Mouse (Mus musculus): Measurements from ENCODE around the gene Scarb2. TPM values are rescaled to one million over a fixed set of nuclear protein-coding genes. Genes with fewer than 3 reads are reported as not detected.
A peak's percentile ranks its signal among the peaks of the same experiment; 100 is the strongest.

Scarb2 gene
- polyA plus RNA-seq, 1 experiment = 4.8 TPM

- peaks cover 23% of the 10 kb centered on the region for H3K4me1 ChIP-seq
- TF ChIP-seq FLI1 (IDR thresholded peaks at IDR 0.05; ENCODE audit: low read length) = no peak
- TF ChIP-seq GATA1 (IDR thresholded peaks at IDR 0.05; ENCODE audit: borderline replicate concordance, low read length) = no peak
- no peaks in the 10 kb centered on the region for H3K27me3 ChIP-seq (replicated peaks)
- H3K9me3 ChIP-seq = peaks cover 8% of the 10 kb centered on the region
- H3K36me3 ChIP-seq (replicated peaks; ENCODE audit: low read length) = no peaks in the 10 kb centered on the region
- H3K4me3 ChIP-seq (replicated peaks) = peak overlapping the region; percentile 23
These were observed 4.6 kb upstream of the Scarb2 start for GRCm38 (mm10) chr5:92511256-92511655.

- Histone ChIP-seq H3K9me3 (peaks cover 8% of the 10 kb centered on the region), H3K4me3 (replicated peaks) (peak overlapping the region; percentile 31), H3K4me1 (peaks cover 39% of the 10 kb centered on the region), H3K36me3 (replicated peaks; ENCODE audit: low read length) (no peaks in the 10 kb centered on the region), H3K27me3 (replicated peaks) (no peaks in the 10 kb centered on the region)
- TF ChIP-seq GATA1 (IDR thresholded peaks at IDR 0.05; ENCODE audit: borderline replicate concordance, low read length) (no peak), FLI1 (IDR thresholded peaks at IDR 0.05; ENCODE audit: low read length) (no peak)
These were observed 2.2 kb upstream of the Scarb2 start for GRCm38 (mm10) chr5:92508853-92509252.

GRCm38 (mm10) chr5:92506301-92506729, 318 bp downstream of the Scarb2 start:
- H3K27me3 ChIP-seq (replicated peaks) = no peaks in the 10 kb centered on the region
- H3K9me3 ChIP-seq = peaks cover 8% of the 10 kb centered on the region
- TF ChIP-seq GATA1 (IDR thresholded peaks at IDR 0.05; ENCODE audit: borderline replicate concordance, low read length) (no peak), FLI1 (IDR thresholded peaks at IDR 0.05; ENCODE audit: low read length) (no peak)
- H3K36me3 ChIP-seq (replicated peaks; ENCODE audit: low read length) = peaks cover 4% of the 10 kb centered on the region
- peak overlapping the region; percentile 100 for H3K4me3 ChIP-seq (replicated peaks)
- peaks cover 43% of the 10 kb centered on the region for H3K4me1 ChIP-seq

GRCm38 (mm10) chr5:92505402-92505865, 1.2 kb downstream of the Scarb2 start:
- H3K4me1 ChIP-seq = peaks cover 46% of the 10 kb centered on the region
- H3K4me3 ChIP-seq (replicated peaks) = peak overlapping the region; percentile 100
- peaks cover 6% of the 10 kb centered on the region for H3K36me3 ChIP-seq (replicated peaks; ENCODE audit: low read length)
- peaks cover 5% of the 10 kb centered on the region for H3K9me3 ChIP-seq
- no peak for TF ChIP-seq GATA1 (IDR thresholded peaks at IDR 0.05; ENCODE audit: borderline replicate concordance, low read length)
- no peak for TF ChIP-seq FLI1 (IDR thresholded peaks at IDR 0.05; ENCODE audit: low read length)
- no peaks in the 10 kb centered on the region for H3K27me3 ChIP-seq (replicated peaks)

GRCm38 (mm10) chr5:92504676-92505400, 1.8 kb downstream of the Scarb2 start:
- peaks cover 4% of the 10 kb centered on the region for H3K9me3 ChIP-seq
- H3K36me3 ChIP-seq (replicated peaks; ENCODE audit: low read length) = peaks cover 11% of the 10 kb centered on the region

GRCm38 (mm10) chr5:92503856-92504618, 2.6 kb downstream of the Scarb2 start:
- peak overlapping the region; percentile 100 for H3K4me3 ChIP-seq (replicated peaks)
- H3K9me3 ChIP-seq = no peaks in the 10 kb centered on the region
- peaks cover 11% of the 10 kb centered on the region for H3K36me3 ChIP-seq (replicated peaks; ENCODE audit: low read length)
- no peaks in the 10 kb centered on the region for H3K27me3 ChIP-seq (replicated peaks)
- TF ChIP-seq FLI1 (IDR thresholded peaks at IDR 0.05; ENCODE audit: low read length) (no peak), GATA1 (IDR thresholded peaks at IDR 0.05; ENCODE audit: borderline replicate concordance, low read length) (no peak)
- peaks cover 60% of the 10 kb centered on the region for H3K4me1 ChIP-seq

More at GRCm38 (mm10) chr5:92504676-92505400, 1.8 kb downstream of the Scarb2 start:
- Histone ChIP-seq H3K4me3 (replicated peaks) (peak overlapping the region; percentile 100), H3K4me1 (peaks cover 52% of the 10 kb centered on the region), H3K27me3 (replicated peaks) (no peaks in the 10 kb centered on the region)
- TF ChIP-seq FLI1 (IDR thresholded peaks at IDR 0.05; ENCODE audit: low read length) (no peak), GATA1 (IDR thresholded peaks at IDR 0.05; ENCODE audit: borderline replicate concordance, low read length) (no peak)

- Histone ChIP-seq H3K36me3 (replicated peaks; ENCODE audit: low read length) (peaks cover 11% of the 10 kb centered on the region), H3K9me3 (no peaks in the 10 kb centered on the region), H3K27me3 (replicated peaks) (no peaks in the 10 kb centered on the region), H3K4me1 (peaks cover 59% of the 10 kb centered on the region), H3K4me3 (replicated peaks) (peak overlapping the region; percentile 64)
- no peak for TF ChIP-seq GATA1 (IDR thresholded peaks at IDR 0.05; ENCODE audit: borderline replicate concordance, low read length)
- no peak for TF ChIP-seq FLI1 (IDR thresholded peaks at IDR 0.05; ENCODE audit: low read length)
These were observed 3.2 kb downstream of the Scarb2 start for GRCm38 (mm10) chr5:92503356-92503847.

GRCm38 (mm10) chr5:92499378-92499777, 7.3 kb downstream of the Scarb2 start:
- no peak for TF ChIP-seq FLI1 (IDR thresholded peaks at IDR 0.05; ENCODE audit: low read length)
- TF ChIP-seq GATA1 (IDR thresholded peaks at IDR 0.05; ENCODE audit: borderline replicate concordance, low read length) = no peak
- Histone ChIP-seq H3K27me3 (replicated peaks) (no peaks in the 10 kb centered on the region), H3K36me3 (replicated peaks; ENCODE audit: low read length) (peaks cover 14% of the 10 kb centered on the region), H3K4me3 (replicated peaks) (peak overlapping the region; percentile 30), H3K9me3 (no peaks in the 10 kb centered on the region), H3K4me1 (peaks cover 58% of the 10 kb centered on the region)

- H3K4me3 ChIP-seq (replicated peaks) = no peak overlapping the region
- H3K9me3 ChIP-seq = no peaks in the 10 kb centered on the region
These were observed 8.0 kb downstream of the Scarb2 start for GRCm38 (mm10) chr5:92498661-92499060.

More at GRCm38 (mm10) chr5:92498661-92499060, 8.0 kb downstream of the Scarb2 start:
- Histone ChIP-seq H3K36me3 (replicated peaks; ENCODE audit: low read length) (peaks cover 14% of the 10 kb centered on the region), H3K27me3 (replicated peaks) (no peaks in the 10 kb centered on the region), H3K4me1 (peaks cover 51% of the 10 kb centered on the region)
- TF ChIP-seq GATA1 (IDR thresholded peaks at IDR 0.05; ENCODE audit: borderline replicate concordance, low read length) (no peak), FLI1 (IDR thresholded peaks at IDR 0.05; ENCODE audit: low read length) (no peak)

Data from megakaryocyte, embryonic 14.5 days (primary cell).